Mouse (Mus musculus): Measurements from ENCODE around the gene Nr1d1.

Gene Nr1d1

DNA sequence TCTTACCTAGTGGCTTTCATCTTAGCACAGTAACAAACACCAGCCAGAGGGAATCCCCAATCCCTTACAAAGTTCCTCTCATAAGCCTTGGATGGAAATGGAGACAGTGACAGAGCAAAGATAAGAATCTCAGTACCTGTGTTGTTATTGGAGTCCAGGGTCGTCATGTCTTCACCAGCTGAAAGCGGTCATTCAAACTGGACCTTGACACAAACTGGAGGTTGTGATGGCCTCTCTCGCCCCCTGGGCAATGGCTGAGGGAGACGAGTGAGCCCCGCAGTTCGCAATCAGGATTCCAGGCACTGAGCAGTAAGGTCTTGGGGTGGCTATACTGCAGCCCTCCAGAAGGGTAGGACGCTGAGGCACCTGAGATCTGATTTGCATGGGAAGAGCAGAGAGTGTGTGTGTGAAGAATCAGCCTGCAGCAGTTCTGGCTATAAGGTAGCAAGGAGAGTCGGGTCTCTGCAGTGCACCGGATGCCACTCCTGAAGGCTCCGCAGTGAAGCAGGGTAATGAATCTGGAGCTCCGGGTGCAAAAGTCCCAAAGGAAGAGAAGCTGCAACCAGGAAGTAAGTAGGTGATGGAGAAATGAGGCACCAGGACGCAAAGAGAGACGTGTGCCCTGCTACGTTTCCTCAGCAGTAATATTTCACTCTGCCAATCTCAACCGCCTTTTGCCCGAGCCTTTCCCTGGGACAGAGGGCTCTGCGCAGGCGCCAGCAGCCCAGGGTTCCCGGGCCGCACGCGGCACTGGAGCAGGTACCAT lies at the start of gene Nr1d1:
Gene Nr1d1, minus strand, starts transcription at position 752 of the 766 bp plus-strand sequence.
- DNase-seq (ENCODE audit: low read depth, low spot score) = no peak

DNA sequence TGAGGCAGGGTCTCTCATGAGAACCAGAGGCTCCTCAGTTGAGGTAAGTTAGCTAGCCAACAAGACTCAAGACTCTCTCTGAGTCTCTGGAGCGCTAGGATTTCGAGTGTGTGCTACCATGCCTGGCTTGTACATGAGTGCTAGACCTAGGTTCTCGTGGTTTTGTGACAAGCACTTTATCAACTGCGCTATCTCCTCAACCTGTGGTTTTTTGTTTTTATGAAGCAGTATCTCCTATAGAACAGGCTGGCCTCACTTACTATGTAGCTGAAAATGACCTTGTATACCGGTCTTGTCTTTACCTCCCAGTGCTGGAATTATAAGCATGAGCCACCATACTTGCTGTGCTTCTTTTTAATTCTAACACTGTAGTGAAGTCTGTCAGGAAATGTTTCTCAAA lies 45.8 kb upstream of the Nr1d1 start:
- DNase-seq (ENCODE audit: low read depth, low spot score) = no peak

DNA sequence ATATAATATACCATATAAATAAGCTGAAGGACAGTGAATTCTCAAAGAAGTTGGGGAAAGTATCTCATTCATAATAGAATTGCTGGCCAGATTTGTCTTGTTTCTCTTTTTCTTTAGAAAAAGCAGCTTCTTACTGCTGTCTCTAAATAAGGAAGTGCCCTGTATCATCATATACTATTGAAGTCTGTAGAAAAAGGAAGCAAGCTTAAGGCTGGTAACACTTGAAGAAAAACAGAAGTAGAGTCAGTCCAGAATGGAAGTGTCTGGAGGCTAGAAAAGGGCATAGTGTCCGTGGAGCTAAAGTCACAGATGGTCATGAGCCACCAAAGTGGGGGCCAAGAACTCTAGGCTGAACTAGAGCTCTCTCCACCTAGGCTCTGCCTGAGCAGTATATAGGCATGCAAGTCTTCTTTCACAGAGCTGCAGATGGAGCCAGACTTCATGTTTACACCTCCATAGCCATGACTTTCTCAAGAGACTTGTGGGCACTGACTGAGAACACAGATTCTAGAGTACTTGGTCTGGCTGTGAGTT lies 41.6 kb upstream of the Nr1d1 start:
- DNase-seq (ENCODE audit: low read depth, low spot score) = no peak

DNA sequence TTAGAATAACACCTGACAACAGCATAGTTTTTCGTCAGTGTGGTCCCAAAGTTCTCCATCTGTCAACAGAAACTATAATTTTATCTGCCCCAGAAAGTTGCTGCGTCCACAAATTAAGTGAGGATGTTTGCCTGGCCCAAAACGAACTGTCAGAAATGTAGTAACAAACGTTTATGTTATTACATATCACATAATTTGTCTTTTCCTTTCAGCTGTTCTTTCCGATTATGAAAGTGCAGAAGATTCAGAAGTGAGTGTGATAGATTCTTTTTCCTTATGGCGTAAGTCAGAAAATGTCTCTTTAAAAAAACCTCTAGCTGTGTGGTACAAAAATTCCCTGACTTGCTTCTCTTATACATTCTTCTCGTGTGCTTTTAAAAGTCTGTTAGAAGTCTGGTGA lies 35.6 kb upstream of the Nr1d1 start:
- DNase-seq (ENCODE audit: low read depth, low spot score) = no peak

DNA sequence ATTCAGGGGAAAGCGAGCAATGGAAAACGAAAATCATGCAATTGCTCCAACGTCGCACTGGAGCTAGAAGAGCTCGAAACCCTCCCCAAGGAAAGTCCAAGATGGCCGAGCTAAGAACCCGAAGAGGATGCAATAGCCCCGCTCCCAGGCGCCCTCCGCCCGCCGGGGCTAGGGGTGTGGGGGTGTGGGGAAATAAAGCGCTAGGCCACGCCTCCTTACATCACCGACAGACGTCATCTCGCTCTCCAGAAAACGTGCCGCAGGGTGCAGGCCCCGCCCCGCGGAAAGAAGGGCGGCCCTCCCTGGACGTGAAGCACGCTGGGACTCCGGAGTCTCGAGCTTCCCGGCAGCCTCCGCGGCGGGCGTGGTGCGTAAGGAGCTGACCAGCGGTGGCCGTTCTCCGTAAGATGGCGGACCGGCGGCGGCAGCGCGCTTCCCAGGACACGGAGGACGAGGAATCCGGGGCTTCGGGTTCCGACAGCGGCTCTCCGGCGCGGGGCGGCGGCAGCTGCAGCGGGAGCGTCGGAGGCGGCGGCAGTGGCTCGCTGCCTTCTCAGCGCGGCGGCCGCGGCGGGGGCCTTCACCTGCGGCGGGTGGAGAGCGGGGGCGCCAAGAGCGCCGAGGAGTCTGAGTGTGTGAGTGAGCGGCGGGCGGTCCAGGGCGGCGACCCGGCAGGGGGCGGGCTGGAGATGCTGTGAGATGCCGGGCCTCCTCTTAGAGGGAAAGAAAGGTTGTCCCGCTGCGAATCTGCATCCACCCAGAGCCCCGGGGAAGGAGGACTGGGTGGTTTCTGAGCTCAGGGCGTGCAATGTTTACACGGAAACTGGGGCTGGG lies 34.5 kb upstream of the Nr1d1 start:
- peak; percentile 99 for DNase-seq (ENCODE audit: low read depth, low spot score)

DNA sequence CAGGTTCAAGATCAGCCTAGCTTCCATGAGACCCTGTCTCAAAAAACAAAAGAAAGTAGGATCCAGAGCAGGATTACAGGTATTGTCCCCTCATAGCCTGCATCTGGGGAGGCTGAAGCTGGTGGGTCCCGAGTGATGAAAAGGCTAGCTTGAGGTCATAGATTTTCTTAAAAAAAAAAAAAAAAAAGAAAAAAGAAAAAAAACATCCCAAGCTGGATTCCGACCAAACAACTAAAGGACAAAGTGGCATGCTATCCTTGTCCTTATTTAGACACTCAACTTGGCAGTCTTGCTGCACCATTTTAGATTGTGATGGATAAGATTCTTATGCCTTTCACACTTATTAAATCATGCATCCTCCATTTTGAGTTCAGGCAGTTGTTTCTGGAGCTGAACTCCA lies 33.3 kb upstream of the Nr1d1 start:
- no peak for DNase-seq (ENCODE audit: low read depth, low spot score)

DNA sequence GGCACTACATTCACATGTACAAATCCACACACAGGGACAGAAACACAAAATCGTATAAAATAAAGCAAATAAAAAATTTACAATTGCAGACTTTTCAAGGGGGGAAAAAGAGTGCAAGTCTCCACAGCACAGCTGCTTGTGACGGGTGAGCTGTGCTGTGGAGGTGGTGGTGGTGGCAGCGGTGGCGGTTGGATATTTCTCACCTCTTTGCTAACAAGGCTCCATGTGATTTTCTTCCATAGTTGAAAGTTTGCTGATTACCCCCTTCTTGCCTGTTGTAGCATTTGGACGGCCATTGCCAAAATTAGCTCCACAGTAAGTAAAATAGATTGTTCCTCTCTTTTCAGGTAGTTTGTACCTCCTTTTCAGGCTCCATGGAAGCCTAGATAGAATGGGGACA lies 29.5 kb upstream of the Nr1d1 start, which contains the start of gene Casc3:
Gene Casc3, plus strand, starts transcription at position 301 of the 400 bp plus-strand sequence.
- DNase-seq (ENCODE audit: low read depth, low spot score) = no peak

DNA sequence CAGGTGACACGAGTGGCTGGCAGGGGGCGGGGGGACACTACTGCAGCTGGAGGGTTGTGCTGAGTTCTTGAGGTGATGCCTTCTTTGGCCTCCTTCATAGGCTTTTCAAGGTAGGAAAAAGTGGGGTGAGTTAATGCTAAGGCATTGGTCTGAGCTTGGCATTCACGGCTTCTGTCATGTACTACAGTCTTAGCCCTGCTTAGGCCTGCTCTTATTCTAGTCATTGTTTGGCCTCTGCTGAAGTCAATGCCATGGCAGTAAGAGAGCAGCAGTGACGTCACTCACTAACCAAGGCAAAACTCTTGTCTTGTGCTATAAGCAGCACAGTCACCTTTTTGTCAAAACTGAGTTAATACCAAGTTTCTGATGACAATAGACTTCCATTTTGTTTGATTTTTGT lies 22.8 kb upstream of the Nr1d1 start:
- DNase-seq (ENCODE audit: low read depth, low spot score) = no peak

DNA sequence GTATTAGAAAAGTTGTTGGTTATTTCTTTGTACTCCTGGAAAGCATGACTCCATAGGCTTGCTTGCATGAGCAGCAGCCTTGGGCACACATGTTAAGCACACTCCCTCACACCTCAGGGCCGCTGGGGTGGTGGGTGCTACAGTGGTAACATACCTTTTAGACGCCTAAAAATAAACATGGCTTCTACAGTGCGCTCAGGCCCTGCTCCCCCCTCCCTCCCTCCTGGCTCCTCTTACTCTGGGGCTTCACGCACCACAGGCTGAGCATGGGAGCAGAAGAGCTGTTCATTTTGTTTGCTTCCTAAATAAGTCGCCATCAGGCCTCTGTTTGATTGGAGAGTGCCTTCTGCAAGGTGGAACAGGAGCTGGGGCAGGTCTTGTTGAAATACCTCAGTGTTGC lies 22.2 kb upstream of the Nr1d1 start:
- no peak for DNase-seq (ENCODE audit: low read depth, low spot score)

DNA sequence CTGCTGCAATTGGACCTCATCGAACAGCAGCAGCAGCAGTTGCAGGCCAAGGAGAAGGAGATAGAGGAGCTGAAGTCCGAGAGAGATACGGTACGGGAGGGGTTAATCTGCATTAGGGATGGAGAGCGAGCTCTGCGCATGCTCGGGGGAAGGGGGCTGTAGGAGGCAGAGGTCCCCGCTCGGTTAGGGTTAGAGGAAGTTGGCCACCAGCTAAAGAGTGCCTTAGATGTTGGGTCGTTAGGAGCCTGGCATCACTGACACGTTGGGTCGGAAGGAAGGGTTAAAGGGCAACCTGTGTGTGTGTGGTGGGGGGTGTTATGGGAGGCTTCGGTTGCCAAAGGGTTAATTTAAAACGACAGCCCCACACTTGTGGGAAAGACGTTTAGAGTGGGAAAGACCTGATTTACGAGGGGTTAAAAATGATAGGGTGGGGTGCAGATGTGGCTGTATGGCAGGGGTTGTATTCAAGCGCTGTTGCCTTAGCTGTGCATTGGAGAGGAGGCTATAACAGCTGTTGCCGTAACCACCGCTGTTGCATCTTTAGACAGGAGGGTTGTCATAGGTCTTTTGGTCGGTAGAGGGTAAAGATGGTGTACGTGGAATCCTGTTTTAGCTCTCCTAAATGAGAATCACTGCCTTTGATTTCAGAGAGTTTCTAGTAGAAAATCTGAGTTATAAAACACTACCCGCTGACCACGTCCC lies 21.5 kb upstream of the Nr1d1 start:
- DNase-seq (ENCODE audit: low read depth, low spot score) = peak; percentile 88

DNA sequence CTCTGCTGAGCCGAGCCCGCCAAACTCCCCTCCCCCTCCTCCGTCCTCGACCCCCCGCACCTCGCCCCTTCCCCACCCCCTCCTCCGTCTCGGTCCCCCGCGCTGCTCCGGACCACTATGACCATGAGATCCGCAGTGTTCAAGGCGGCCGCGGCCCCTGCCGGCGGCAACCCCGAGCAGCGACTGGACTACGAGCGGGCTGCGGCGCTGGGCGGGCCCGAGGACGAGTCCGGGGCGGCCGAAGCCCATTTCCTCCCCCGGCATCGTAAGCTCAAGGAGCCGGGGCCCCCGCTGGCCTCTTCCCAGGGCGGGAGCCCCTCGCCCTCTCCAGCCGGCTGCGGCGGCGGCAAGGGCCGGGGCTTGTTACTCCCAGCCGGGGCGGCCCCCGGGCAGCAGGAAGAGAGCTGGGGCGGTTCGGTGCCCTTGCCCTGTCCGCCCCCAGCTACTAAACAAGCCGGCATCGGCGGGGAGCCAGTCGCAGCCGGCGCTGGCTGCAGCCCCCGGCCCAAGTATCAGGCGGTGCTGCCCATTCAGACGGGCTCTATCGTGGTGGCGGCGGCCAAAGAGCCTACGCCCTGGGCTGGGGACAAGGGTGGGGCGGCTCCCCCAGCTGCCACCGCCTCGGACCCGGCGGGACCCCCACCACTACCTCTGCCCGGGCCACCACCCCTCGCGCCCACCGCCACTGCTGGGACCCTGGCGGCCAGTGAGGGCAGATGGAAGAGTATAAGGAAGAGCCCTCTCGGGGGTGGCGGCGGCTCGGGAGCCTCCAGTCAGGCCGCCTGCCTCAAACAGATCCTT lies 20.8 kb upstream of the Nr1d1 start:
- no peak for DNase-seq (ENCODE audit: low read depth, low spot score)

DNA sequence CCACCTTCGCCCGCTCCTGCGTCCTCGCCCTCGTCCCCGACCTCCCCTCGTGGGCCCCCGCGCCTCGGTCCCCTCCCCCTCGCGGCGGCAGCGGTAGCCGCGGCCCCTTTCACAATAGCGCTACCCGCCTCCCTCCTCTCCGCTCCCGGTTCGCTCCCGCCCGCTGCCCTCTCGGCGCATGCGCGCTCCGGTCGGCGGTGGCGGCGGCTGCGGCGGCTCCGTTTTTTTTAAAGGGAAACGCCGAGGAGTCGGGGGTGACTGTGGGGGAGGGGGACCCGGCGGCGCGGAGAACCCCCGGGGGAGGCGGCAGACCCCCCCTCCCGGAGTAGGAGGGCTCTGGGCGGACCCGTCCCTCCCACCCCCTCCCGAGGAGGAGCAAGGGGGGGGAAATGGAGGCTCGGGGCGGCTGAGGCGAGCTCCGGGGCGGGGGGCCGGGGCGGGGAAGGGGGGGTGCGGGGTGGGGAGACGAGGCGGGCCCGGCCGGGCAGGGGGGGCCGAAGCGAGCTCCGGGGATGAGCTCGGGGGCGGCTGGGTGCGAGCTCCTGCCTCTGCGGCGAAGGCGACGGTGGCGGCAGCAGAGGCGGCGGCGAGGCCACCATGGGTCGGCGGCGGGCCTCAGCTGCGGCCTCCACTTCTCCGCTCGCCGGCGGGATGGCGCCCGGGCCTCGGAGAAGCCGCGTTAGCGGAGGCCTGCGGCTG lies 20.0 kb upstream of the Nr1d1 start, which contains the start of gene Msl1:
Gene Msl1, plus strand, starts transcription at position 502 of the 699 bp plus-strand sequence.
- peak; percentile 78 for DNase-seq (ENCODE audit: low read depth, low spot score)

DNA sequence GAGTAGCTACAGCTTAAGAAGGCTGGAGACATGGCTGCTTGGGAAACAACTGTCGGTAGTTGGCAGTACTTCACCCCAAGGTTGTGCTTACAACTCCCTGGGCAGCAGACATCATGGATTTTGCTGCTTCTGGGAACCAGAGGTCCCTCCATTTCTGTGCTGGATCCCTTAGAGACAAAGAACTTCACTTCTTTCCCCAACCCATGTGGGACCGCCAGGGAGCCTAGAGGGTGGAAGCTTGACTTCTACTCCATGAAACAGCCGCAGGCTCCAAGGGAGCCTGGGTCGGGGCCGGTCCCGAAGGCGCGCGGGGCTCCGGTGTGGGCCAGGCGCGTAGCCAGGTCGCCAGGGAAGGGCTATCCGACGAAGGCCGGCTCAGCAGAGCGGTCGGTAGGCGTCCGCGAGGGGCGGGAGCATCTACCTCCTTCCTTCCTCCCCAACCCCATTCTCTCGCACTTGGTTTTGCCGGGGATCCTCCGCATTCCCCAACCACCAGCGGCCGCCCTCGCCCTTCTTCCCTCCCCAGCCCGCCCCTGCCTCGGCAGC lies 19.4 kb upstream of the Nr1d1 start:
- peak; percentile 73 for DNase-seq (ENCODE audit: low read depth, low spot score)

DNA sequence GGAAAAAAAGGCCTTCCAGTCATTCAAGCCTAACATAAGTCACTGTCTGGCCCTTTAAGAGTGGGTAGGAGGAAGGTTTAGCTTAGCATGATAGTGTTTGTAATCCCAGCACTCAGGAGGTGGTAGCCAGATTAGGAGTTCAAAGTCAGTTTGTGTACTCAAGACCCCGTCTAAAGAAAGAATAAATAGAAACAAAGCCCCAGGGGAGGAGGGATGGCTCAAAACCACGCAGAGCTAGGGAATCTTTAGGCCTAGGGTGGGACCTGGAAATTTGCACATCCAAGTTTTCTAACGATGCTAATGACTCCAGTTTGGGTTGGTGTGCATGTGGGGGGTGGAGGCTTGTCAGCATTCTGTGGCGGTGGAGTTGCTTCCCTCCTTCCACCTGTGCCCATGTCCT lies 16.9 kb upstream of the Nr1d1 start:
- DNase-seq (ENCODE audit: low read depth, low spot score) = peak; percentile 95

DNA sequence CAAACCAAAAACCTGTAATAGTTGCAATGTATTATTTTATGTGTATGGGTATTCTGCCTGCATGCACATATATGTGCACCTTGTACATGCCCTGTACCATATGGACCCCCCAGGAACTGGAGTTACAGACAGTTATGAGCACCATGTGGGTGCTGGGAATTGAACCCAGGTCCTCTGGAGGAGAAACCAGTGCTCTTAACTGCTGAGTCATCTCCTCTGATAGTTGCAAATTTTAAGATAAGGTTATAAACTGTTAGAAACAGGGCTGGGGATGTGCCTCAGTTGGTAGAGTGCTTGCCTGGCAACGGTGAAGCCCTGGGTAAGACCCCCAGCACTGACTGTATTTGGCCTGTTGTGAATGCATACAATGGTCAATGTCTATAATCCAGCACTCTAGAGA lies 16.3 kb upstream of the Nr1d1 start:
- no peak for DNase-seq (ENCODE audit: low read depth, low spot score)

DNA sequence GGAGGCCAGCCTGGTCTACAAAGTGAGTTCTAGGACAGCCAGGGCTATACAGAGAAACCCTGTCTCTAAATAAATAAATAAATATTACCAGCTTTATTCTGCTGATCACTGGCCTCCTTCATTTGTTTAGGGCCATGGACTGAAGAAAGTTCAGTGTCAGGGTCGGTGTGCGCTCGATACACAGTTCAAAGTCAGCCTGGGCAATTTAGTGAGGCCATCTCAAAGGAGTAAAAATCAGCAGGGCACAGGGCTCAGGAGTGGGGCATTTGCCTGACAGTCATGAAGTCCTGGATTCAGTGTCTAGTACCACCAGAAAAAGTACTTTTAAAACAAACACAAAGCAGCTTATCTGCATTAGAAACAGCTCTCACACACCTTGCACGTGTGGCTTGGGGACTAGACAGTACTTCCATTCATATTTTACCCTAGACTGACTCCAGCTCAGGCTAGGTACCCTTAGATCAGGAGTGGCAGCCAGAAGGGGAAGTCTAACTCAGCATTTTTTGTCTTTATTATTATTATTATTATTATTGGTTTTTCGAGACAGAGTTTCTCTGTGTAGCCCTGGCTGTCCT lies 15.6 kb upstream of the Nr1d1 start:
- no peak for DNase-seq (ENCODE audit: low read depth, low spot score)

DNA sequence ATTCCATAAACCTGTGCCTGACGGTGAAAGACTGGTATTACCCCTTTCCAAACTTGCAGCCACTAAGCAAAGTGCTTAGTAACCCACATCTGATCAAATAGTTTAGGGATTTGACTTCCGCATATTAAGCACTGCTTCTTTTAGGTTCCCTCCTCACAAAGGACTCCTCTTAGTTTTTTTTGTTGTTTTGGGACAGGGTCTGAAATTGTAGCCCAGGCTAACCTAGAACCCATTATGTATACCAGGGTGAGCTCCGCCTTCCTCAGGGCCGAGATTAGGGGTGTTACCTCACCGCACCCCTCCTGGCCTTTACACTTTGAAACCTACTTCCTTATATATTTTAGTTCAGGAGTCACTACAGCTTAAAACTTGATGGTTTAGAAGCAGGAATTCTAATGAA lies 14.7 kb upstream of the Nr1d1 start:
- no peak for DNase-seq (ENCODE audit: low read depth, low spot score)

DNA sequence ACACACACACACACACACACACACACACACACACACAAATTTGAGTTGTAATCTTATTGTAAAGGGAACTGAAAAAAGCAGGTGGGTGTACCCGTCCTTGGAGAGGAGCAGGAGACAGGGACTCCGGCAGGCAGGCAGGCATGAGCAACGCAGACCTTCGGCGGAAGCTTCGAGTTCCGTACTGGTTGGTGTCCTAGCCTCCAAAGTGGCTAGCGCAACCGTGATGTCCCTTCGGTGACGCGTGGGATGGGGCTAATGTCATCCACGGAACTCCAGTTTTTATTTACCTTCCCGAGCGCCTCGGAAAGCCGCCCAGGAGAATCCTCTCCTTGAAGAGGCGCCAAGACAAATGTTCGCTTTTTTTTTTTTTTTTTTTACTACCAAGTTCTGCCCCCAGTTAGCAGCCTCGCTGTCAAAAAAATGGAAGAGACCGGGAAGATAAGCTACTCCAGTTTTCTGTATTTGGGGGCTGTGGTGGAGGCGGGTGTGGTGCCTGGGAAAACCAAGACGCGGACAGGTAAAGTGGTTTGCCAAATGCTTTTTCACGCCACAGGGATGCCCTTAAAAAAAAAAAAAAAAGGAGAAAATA lies 14.2 kb upstream of the Nr1d1 start:
- no peak for DNase-seq (ENCODE audit: low read depth, low spot score)

DNA sequence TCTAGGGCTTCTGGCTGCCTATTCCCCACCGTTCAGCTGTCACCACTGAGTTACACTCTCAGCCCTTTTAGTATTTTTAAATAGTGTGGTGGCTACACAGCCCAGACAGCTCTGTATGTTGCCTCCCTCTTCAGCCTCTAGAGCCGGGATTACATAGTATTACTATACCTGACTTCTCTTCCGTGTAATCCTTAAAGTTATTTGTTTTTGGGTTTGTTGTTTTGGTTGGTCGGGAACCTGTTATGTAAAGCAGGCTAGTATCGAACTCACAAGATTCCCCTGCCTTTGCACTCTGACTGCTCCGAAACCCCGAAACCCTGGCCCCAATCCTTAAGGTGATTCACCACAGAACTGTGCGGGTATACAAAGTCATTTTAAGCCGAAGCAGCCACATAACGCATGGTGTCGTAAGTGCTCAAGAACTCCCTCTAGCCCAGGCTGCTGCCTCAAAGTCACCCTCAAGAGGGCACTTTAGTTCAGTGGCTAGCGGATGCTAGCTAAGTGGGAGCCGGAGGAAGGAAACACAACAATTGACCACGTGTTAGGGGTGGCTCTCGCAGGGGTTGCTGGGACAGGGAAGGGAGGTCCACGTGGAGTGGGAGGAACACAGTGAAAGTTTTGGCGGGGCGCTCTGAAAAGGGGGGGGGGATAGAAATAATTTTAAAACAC lies 13.6 kb upstream of the Nr1d1 start:
- DNase-seq (ENCODE audit: low read depth, low spot score) = peak; percentile 97

Data from ES-CJ7 (cell line).